Mouse (Mus musculus) spleen, adult 2 months (tissue): Measurements from ENCODE around the gene Ctnnd2.

ENCODE experiments used
- CTCF ChIP-seq: fragments of 200-500 bp; IDR thresholded peaks from 2 replicates; pipeline ENCODE4 v1.5.1; 2011; ENCODE audit warnings: mild to moderate bottlenecking, inconsistent platforms; ENCODE audit not compliant: insufficient read depth, insufficient read length, insufficient replicate concordance; ENCODE audit errors: extremely low read depth
- POLR2A ChIP-seq: fragments of 200-500 bp; IDR thresholded peaks from 2 replicates; pipeline ENCODE4 v1.6.1; 2011; ENCODE audit warnings: low read depth, low read length, inconsistent platforms

DNA sequence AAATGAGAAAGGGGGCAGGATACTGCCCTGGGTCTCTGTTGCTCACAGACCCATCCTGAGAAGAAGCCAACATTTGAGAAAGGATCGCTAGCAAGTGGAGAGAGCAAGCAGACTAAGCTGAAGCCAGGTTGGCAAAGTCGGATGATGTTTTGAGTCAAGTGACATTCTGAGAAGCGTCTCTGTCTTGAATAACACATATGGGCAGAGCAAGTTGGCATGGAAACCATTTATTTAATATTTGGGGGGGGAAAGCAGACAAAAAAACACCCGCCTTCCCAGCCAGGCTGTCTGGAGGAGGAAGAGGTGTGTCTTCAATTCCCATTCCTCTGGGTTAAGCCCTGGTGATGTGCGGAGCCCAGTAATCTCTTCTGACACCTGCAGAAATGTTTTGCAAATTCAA lies 832.1 kb downstream of the Ctnnd2 start:
- no peak for TF ChIP-seq CTCF
- TF ChIP-seq POLR2A, result no peak
